Mouse (Mus musculus) liver, adult 2 months (tissue): Measurements from ENCODE around the gene Chrm3. TPM values are rescaled to one million over a fixed set of nuclear protein-coding genes. Genes with fewer than 3 reads are reported as not detected.

Experiments
- DNase-seq: peaks from one replicate; pipeline ENCODE4 v3.0.0-alpha.2; 2011; ENCODE audit warnings: low read depth, low spot score; ENCODE audit errors: extremely low read depth
- H3K27ac ChIP-seq: fragments of 200-500 bp; replicated peaks from 2 replicates; pipeline ENCODE4 v1.5.1; 2012; ENCODE audit warnings: low read depth, mild to moderate bottlenecking, control low read depth, inconsistent platforms, low read length; ENCODE audit not compliant: insufficient read depth
- H3K27me3 ChIP-seq: fragments of 200-500 bp; 2 replicates; pipeline ENCODE4 v1.6.1; 2012; ENCODE audit warnings: mild to moderate bottlenecking, moderate library complexity, low read length, inconsistent platforms; ENCODE audit not compliant: control insufficient read depth, insufficient read depth
- H3K36me3 ChIP-seq: fragments of 200-500 bp; 2 replicates; pipeline ENCODE4 v1.6.1; 2012; ENCODE audit warnings: low read length, inconsistent platforms; ENCODE audit not compliant: control insufficient read depth, insufficient read depth
- H3K4me1 ChIP-seq: fragments of 200-500 bp; 2 replicates; pipeline ENCODE4 v1.6.1; 2011; ENCODE audit warnings: low read length; ENCODE audit not compliant: control insufficient read depth, insufficient read depth
- H3K4me3 ChIP-seq: fragments of 200-500 bp; 2 replicates; pipeline ENCODE4 v1.5.1; 2011; ENCODE audit warnings: low read depth, mild to moderate bottlenecking, control low read depth, low read length, moderate library complexity; ENCODE audit not compliant: insufficient read depth
- H3K79me2 ChIP-seq: fragments of 200-500 bp; 2 replicates; pipeline ENCODE4 v1.6.1; 2012; ENCODE audit warnings: inconsistent platforms, mild to moderate bottlenecking, low read length, moderate library complexity; ENCODE audit not compliant: control insufficient read depth, insufficient read depth
- H3K9ac ChIP-seq: fragments of 200-500 bp; 2 replicates; pipeline ENCODE4 v1.6.1; 2012; ENCODE audit warnings: low read depth, mild to moderate bottlenecking, control low read depth, inconsistent platforms, low read length
- CTCF ChIP-seq: fragments of 200-500 bp; IDR thresholded peaks from 2 replicates; pipeline ENCODE4 v1.5.1; 2011; ENCODE audit warnings: low read depth, low read length, control low read depth
- POLR2A ChIP-seq: fragments of 200-500 bp; IDR thresholded peaks from 2 replicates; pipeline ENCODE4 v1.6.1; 2011; ENCODE audit warnings: low read length, control low read depth; ENCODE audit not compliant: insufficient read depth; ENCODE audit errors: extremely low read depth
- WGBS: fragments of 180-500 bp; shearing (Covaris S2); methylation state at CpG from one replicate; pipeline ENCODE4 v1.1.7; 2018; 5-methylcytosine and 5-hydroxymethylcytosine counted together
- polyA plus RNA-seq: library from polyadenylated mRNA; depleted of rRNA; stranded (reverse); fragments of >200 nt; gene quantifications from 2 replicates; pipeline ENCODE4 v1.2.3, GENCODE M21; 2012
- total RNA-seq: library from RNA; depleted of rRNA; stranded (reverse); fragments of >200 nt; gene quantifications from 2 replicates; pipeline ENCODE4 v1.2.3, GENCODE M21; 2014

The Chrm3 gene
- total and polyA plus RNA-seq, 2 experiments: 0.17 to 0.18 TPM

GRCm38 (mm10) chr13:10354885-10355575, 5.6 kb downstream of the Chrm3 start:
- Histone ChIP-seq H3K79me2 (no peaks in the 10 kb centered on the region), H3K4me1 (no peaks in the 10 kb centered on the region), H3K4me3 (no peak overlapping the region), H3K27ac (no peak overlapping the region), H3K9ac (no peak overlapping the region), H3K27me3 (peaks cover 5% of the 10 kb centered on the region; the same call in 1 of the 2 replicates), H3K36me3 (no peaks in the 10 kb centered on the region)
- TF ChIP-seq CTCF (no peak), POLR2A (no peak)
- WGBS: 65% methylated on average over 2 of the region's 2 CpGs
- peak; percentile 45 for DNase-seq

GRCm38 (mm10) chr13:10352141-10352540, 8.5 kb downstream of the Chrm3 start:
- no peaks in the 10 kb centered on the region for H3K27me3 ChIP-seq
- H3K4me3 ChIP-seq: no peak overlapping the region
- no peak overlapping the region for H3K9ac ChIP-seq
- H3K4me1 ChIP-seq: no peaks in the 10 kb centered on the region
- TF ChIP-seq POLR2A (no peak), CTCF (no peak)
- H3K27ac ChIP-seq: no peak overlapping the region
- no peaks in the 10 kb centered on the region for H3K79me2 ChIP-seq
- no peaks in the 10 kb centered on the region for H3K36me3 ChIP-seq
- 74% methylated on average over 1 of the region's 1 CpGs for WGBS
- DNase-seq: no peak

- H3K27ac ChIP-seq: no peak overlapping the region
- DNase-seq: peak; percentile 52
- no peaks in the 10 kb centered on the region for H3K4me1 ChIP-seq
- no peaks in the 10 kb centered on the region for H3K27me3 ChIP-seq
- H3K36me3 ChIP-seq: no peaks in the 10 kb centered on the region
- no peak overlapping the region for H3K9ac ChIP-seq
- no peaks in the 10 kb centered on the region for H3K79me2 ChIP-seq
- no peak overlapping the region for H3K4me3 ChIP-seq
- WGBS: 56% methylated on average over 5 of the region's 5 CpGs
- TF ChIP-seq CTCF: 0 out of 2 replicates have a peak, but pooled peaks have one; percentile 9
- no peak for TF ChIP-seq POLR2A
Measured at GRCm38 (mm10) chr13:10344362-10344761, 16.3 kb downstream of the Chrm3 start.

- Histone ChIP-seq H3K4me3 (no peak overlapping the region), H3K4me1 (no peaks in the 10 kb centered on the region), H3K27me3 (no peaks in the 10 kb centered on the region), H3K27ac (no peak overlapping the region), H3K36me3 (no peaks in the 10 kb centered on the region), H3K79me2 (no peaks in the 10 kb centered on the region), H3K9ac (no peak overlapping the region)
- DNase-seq: no peak
- TF ChIP-seq CTCF: no peak
- no peak for TF ChIP-seq POLR2A
Measured at GRCm38 (mm10) chr13:10335558-10335957, 25.1 kb downstream of the Chrm3 start.

- no peak overlapping the region for H3K9ac ChIP-seq
- H3K4me1 ChIP-seq: no peaks in the 10 kb centered on the region
- no peak overlapping the region for H3K27ac ChIP-seq
- no peaks in the 10 kb centered on the region for H3K36me3 ChIP-seq
- H3K4me3 ChIP-seq: no peak overlapping the region
- DNase-seq: no peak
- TF ChIP-seq CTCF (no peak), POLR2A (no peak)
- H3K27me3 ChIP-seq: no peaks in the 10 kb centered on the region
- 81% methylated on average over 4 of the region's 4 CpGs for WGBS
- H3K79me2 ChIP-seq: no peaks in the 10 kb centered on the region
Measured at GRCm38 (mm10) chr13:10332762-10333161, 27.9 kb downstream of the Chrm3 start.

- H3K79me2 ChIP-seq: no peaks in the 10 kb centered on the region
- H3K4me3 ChIP-seq: no peak overlapping the region
- H3K27ac ChIP-seq: no peak overlapping the region
- no peaks in the 10 kb centered on the region for H3K4me1 ChIP-seq
- H3K9ac ChIP-seq: no peak overlapping the region
- peak; percentile 10 for DNase-seq
- no peaks in the 10 kb centered on the region for H3K36me3 ChIP-seq
- H3K27me3 ChIP-seq: no peaks in the 10 kb centered on the region
- no peak for TF ChIP-seq POLR2A
- no peak for TF ChIP-seq CTCF
Measured at GRCm38 (mm10) chr13:10309811-10310210, 50.8 kb downstream of the Chrm3 start.
